Mouse (Mus musculus) skeletal muscle tissue, adult 2 months (tissue): ENCODE measurements at regions not wholly inside any gene's neighbourhood (a gene's known extent, or its start where the extent isn't known, plus 50 kb on each side); places are given as distances from the start of the nearest gene placed in this dataset.

Source experiments
- DNase-seq: peaks from one replicate; pipeline ENCODE4 v3.0.0-alpha.2; 2012; ENCODE audit warnings: low read depth, low spot score

- no peak for DNase-seq
Observed at GRCm38 (mm10) chr10:19188082-19188742, 168.1 kb upstream of the Olig3 start.

GRCm38 (mm10) chr10:19187716-19188081, 168.6 kb upstream of the Olig3 start:
- no peak for DNase-seq

GRCm38 (mm10) chr10:19187084-19187615, 169.2 kb upstream of the Olig3 start:
- no peak for DNase-seq

- peak; percentile 68 for DNase-seq
Observed at GRCm38 (mm10) chr10:19185790-19186581, 170.3 kb upstream of the Olig3 start.

- no peak for DNase-seq
Observed at GRCm38 (mm10) chr10:19184886-19185285, 169.4 kb upstream of the Tnfaip3 start.

- DNase-seq, result no peak
Observed at GRCm38 (mm10) chr10:19177895-19178294, 162.4 kb upstream of the Tnfaip3 start.

- DNase-seq, result no peak
Observed at GRCm38 (mm10) chr10:19177414-19177813, 162.0 kb upstream of the Tnfaip3 start.

GRCm38 (mm10) chr10:19176249-19176648, 160.8 kb upstream of the Tnfaip3 start:
- no peak for DNase-seq

- DNase-seq, result no peak
Observed at GRCm38 (mm10) chr10:19171834-19172233, 156.4 kb upstream of the Tnfaip3 start.

- peak; percentile 34 for DNase-seq
Observed at GRCm38 (mm10) chr10:19170596-19170995, 155.1 kb upstream of the Tnfaip3 start.

- DNase-seq, result no peak
Observed at GRCm38 (mm10) chr10:19169272-19169671, 153.8 kb upstream of the Tnfaip3 start.

- no peak for DNase-seq
Observed at GRCm38 (mm10) chr10:19168362-19168761, 152.9 kb upstream of the Tnfaip3 start.

GRCm38 (mm10) chr10:19167641-19168271, 152.3 kb upstream of the Tnfaip3 start:
- DNase-seq, result peak; percentile 7

GRCm38 (mm10) chr10:19167101-19167500, 151.6 kb upstream of the Tnfaip3 start:
- no peak for DNase-seq

- DNase-seq, result no peak
Observed at GRCm38 (mm10) chr10:19162104-19162503, 146.6 kb upstream of the Tnfaip3 start.

GRCm38 (mm10) chr10:19161149-19161548, 145.7 kb upstream of the Tnfaip3 start:
- DNase-seq, result no peak

GRCm38 (mm10) chr10:19154041-19154440, 138.6 kb upstream of the Tnfaip3 start:
- DNase-seq, result no peak

GRCm38 (mm10) chr10:19152773-19153172, 137.3 kb upstream of the Tnfaip3 start:
- no peak for DNase-seq

GRCm38 (mm10) chr10:19150766-19151165, 135.3 kb upstream of the Tnfaip3 start:
- DNase-seq, result no peak

GRCm38 (mm10) chr10:19150005-19150404, 134.5 kb upstream of the Tnfaip3 start:
- no peak for DNase-seq

GRCm38 (mm10) chr10:19149196-19149869, 133.9 kb upstream of the Tnfaip3 start:
- no peak for DNase-seq

GRCm38 (mm10) chr10:19141481-19141880, 126.0 kb upstream of the Tnfaip3 start:
- no peak for DNase-seq
